ENCODE assay signal across 8 mouse cellular contexts in the genomic region with DNA sequence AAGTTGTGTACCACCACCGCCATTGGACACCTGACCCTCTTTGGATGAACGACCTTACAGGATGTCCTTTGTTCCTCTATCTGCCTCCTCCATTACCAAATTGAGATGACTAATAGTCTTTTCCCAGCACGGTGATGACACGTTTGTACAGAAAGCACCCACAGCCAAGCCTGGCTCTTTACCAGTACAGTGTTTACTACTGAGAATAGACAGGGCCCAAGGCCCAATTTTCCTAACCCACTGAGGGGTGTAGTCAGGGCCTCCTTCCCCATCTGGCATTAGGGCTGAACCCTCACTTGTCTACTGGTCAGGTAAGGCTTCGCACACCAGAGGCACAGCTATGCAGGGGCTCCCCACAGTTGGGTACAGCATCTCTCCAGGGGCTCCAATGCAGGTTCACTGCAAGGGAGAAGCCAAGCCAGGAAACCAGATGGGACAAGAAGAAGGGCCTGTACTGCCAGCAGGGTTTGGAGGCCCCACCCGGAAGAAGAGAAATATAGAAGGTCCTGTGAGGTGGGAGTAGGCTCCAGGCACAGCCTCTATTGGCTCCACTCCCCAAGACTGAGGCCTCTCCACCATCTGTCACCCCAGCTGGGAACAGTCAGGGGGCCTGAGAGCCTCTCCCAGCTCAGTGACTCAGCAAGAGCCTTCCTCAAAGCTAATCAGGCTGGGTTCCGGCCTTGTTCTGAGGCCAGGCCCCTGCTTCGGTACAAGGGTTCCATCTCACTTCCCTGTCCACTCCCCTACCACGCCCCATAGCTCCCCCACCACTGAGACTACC. TPM values are rescaled to one million over a fixed set of nuclear protein-coding genes. Genes with fewer than 3 reads are reported as not detected.
DNase-seq lines count a peak whose midpoint lies in the region; ATAC-seq and TF ChIP-seq lines count a peak whose summit lies in the region.

No protein-coding gene starts in this region.

- H3K4me2 ChIP-seq in embryonic facial prominence, embryonic 15.5 days (replicated peaks): no peak overlapping the region
- H3K4me2 ChIP-seq in heart, embryonic 11.5 days: no peak overlapping the region
- no peak overlapping the region for H3K4me2 ChIP-seq in kidney, embryonic 16.5 days (replicated peaks; ENCODE audit: low read depth, low read length)
- H3K4me2 ChIP-seq in neural tube, embryonic 12.5 days (replicated peaks): no peak overlapping the region

- ATAC-seq in embryonic facial prominence, embryonic 15.5 days (ENCODE audit: insufficient number of reproducible peaks, low FRiP score, low TSS enrichment, low read depth): peak; percentile 72
- peak; percentile 82 for ATAC-seq in heart, embryonic 11.5 days (replicated peaks; ENCODE audit: insufficient number of reproducible peaks, low FRiP score, low TSS enrichment)
- ATAC-seq in kidney, embryonic 16.5 days (ENCODE audit: low FRiP score, low TSS enrichment): peak; percentile 91
- no peak for ATAC-seq in neural tube, embryonic 12.5 days (ENCODE audit: low FRiP score, low read depth)

- no peak overlapping the region for H3K9ac ChIP-seq in embryonic facial prominence, embryonic 15.5 days
- 0 out of 2 replicates have a peak overlapping the region, but pooled peaks have one; percentile 16 for H3K9ac ChIP-seq in heart, embryonic 11.5 days (ENCODE audit: low read depth, low read length)
- peak overlapping the region; percentile 33 for H3K9ac ChIP-seq in kidney, embryonic 16.5 days (replicated peaks; ENCODE audit: low read length)
- peak overlapping the region; percentile 31 for H3K9ac ChIP-seq in liver, adult 2 months (ENCODE audit: low read depth, low read length)
- peak overlapping the region; percentile 40; the same call in 1 of the 2 replicates for H3K9ac ChIP-seq in neural tube, embryonic 12.5 days

- peak overlapping the region; percentile 53 for H3K4me3 ChIP-seq in E14TG2a.4 (replicated peaks; ENCODE audit: low read length)
- no peak overlapping the region for H3K4me3 ChIP-seq in embryonic facial prominence, embryonic 15.5 days (replicated peaks)
- no peak overlapping the region for H3K4me3 ChIP-seq in heart, embryonic 11.5 days (ENCODE audit: low read depth, low read length)
- H3K4me3 ChIP-seq in kidney, embryonic 16.5 days (ENCODE audit: low read length): no peak overlapping the region
- no peak overlapping the region for H3K4me3 ChIP-seq in liver, adult 2 months (ENCODE audit: insufficient read depth, low read depth, low read length)
- no peak overlapping the region for H3K4me3 ChIP-seq in neural tube, embryonic 12.5 days

- H3K36me3 ChIP-seq in E14TG2a.4 (ENCODE audit: insufficient read depth, low read length): peaks cover 29% of the 10 kb centered on the region
- H3K36me3 ChIP-seq in embryonic facial prominence, embryonic 15.5 days: peaks cover 15% of the 10 kb centered on the region
- H3K36me3 ChIP-seq in heart, embryonic 11.5 days (ENCODE audit: control insufficient read depth, insufficient read depth, low read length): peaks cover 3% of the 10 kb centered on the region; the same call in 1 of the 2 replicates
- H3K36me3 ChIP-seq in kidney, embryonic 16.5 days (ENCODE audit: insufficient read depth, low read length): peaks cover 10% of the 10 kb centered on the region
- no peaks in the 10 kb centered on the region for H3K36me3 ChIP-seq in liver, adult 2 months (ENCODE audit: control insufficient read depth, insufficient read depth, low read length)
- peaks cover 6% of the 10 kb centered on the region for H3K36me3 ChIP-seq in neural tube, embryonic 12.5 days

- TF ChIP-seq CTCF in E14TG2a.4 (conservative IDR thresholded peaks at IDR 0.05; ENCODE audit: low read length): no peak
- no peak for TF ChIP-seq CTCF in liver, adult 2 months (IDR thresholded peaks at IDR 0.05; ENCODE audit: low read depth, low read length)

- H3K79me2 ChIP-seq in liver, adult 2 months (ENCODE audit: control insufficient read depth, insufficient read depth, low read length): peaks cover 7% of the 10 kb centered on the region; the same call in 1 of the 2 replicates

- no peaks in the 10 kb centered on the region for H3K9me3 ChIP-seq in E14TG2a.4 (ENCODE audit: low read length)
- H3K9me3 ChIP-seq in embryonic facial prominence, embryonic 15.5 days (replicated peaks): no peaks in the 10 kb centered on the region
- H3K9me3 ChIP-seq in heart, embryonic 11.5 days (replicated peaks; ENCODE audit: control insufficient read depth, low read length): no peaks in the 10 kb centered on the region
- H3K9me3 ChIP-seq in kidney, embryonic 16.5 days (ENCODE audit: low read length): no peaks in the 10 kb centered on the region
- H3K9me3 ChIP-seq in neural tube, embryonic 12.5 days: no peaks in the 10 kb centered on the region

- no peaks in the 10 kb centered on the region for H3K27me3 ChIP-seq in E14TG2a.4 (ENCODE audit: insufficient read depth, low read length)
- no peaks in the 10 kb centered on the region for H3K27me3 ChIP-seq in embryonic facial prominence, embryonic 15.5 days
- H3K27me3 ChIP-seq in heart, embryonic 11.5 days (ENCODE audit: control insufficient read depth, insufficient read depth, low read length): no peaks in the 10 kb centered on the region
- no peaks in the 10 kb centered on the region for H3K27me3 ChIP-seq in kidney, embryonic 16.5 days (ENCODE audit: insufficient read depth, low read length)
- no peaks in the 10 kb centered on the region for H3K27me3 ChIP-seq in liver, adult 2 months (ENCODE audit: control insufficient read depth, insufficient read depth, low read length)
- no peaks in the 10 kb centered on the region for H3K27me3 ChIP-seq in neural tube, embryonic 12.5 days (replicated peaks)

- H3K4me1 ChIP-seq in E14TG2a.4 (replicated peaks; ENCODE audit: low read depth, low read length): peaks cover 90% of the 10 kb centered on the region
- peaks cover 22% of the 10 kb centered on the region for H3K4me1 ChIP-seq in embryonic facial prominence, embryonic 15.5 days
- peaks cover 9% of the 10 kb centered on the region; the same call in 1 of the 2 replicates for H3K4me1 ChIP-seq in heart, embryonic 11.5 days (ENCODE audit: control insufficient read depth, insufficient read depth, low read length)
- peaks cover 19% of the 10 kb centered on the region for H3K4me1 ChIP-seq in kidney, embryonic 16.5 days (ENCODE audit: insufficient read depth, low read length)
- H3K4me1 ChIP-seq in liver, adult 2 months (ENCODE audit: control insufficient read depth, insufficient read depth, low read length): peaks cover 36% of the 10 kb centered on the region
- peaks cover 7% of the 10 kb centered on the region; the same call in 1 of the 2 replicates for H3K4me1 ChIP-seq in neural tube, embryonic 12.5 days

- 57% methylated on average over 9 of the region's 9 CpGs for WGBS in embryonic facial prominence, embryonic 15.5 days
- WGBS in heart, embryonic 11.5 days (ENCODE audit: insufficient replicate concordance): 37% methylated on average over 9 of the region's 9 CpGs
- WGBS in kidney, embryonic 16.5 days: 42% methylated on average over 9 of the region's 9 CpGs
- 52% methylated on average over 9 of the region's 9 CpGs for WGBS in liver, adult 2 months
- 66% methylated on average over 9 of the region's 9 CpGs for WGBS in neural tube, embryonic 12.5 days

- no peak for TF ChIP-seq POLR2A in liver, adult 2 months (IDR thresholded peaks at IDR 0.05; ENCODE audit: extremely low read depth, insufficient read depth, low read length)

- DNase-seq in adrenal gland, postnatal 14 days: peak; percentile 80
- DNase-seq in liver, adult 2 months (ENCODE audit: extremely low read depth, low read depth, low spot score): peak; percentile 29
- DNase-seq in T-cell, adult 2 months (ENCODE audit: low spot score): no peak

- peak overlapping the region; percentile 71 for H3K27ac ChIP-seq in embryonic facial prominence, embryonic 15.5 days (replicated peaks)
- peak overlapping the region; percentile 50 for H3K27ac ChIP-seq in heart, embryonic 11.5 days (ENCODE audit: low read depth, low read length)
- H3K27ac ChIP-seq in kidney, embryonic 16.5 days (ENCODE audit: low read length): peak overlapping the region; percentile 84
- peak overlapping the region; percentile 81 for H3K27ac ChIP-seq in liver, adult 2 months (replicated peaks; ENCODE audit: insufficient read depth, low read depth, low read length)
- H3K27ac ChIP-seq in neural tube, embryonic 12.5 days: peak overlapping the region; percentile 20; the same call in 1 of the 2 replicates

RNA-seq across cellular contexts. Expression of a gene that starts 6.0 kb away (rescaled TPM):
- 61.7 and 63.8 TPM in 2 replicates for total RNA-seq in adrenal gland, postnatal 14 days (2021)
- polyA plus RNA-seq in embryonic facial prominence, embryonic 15.5 days (2015; fragmentation: Nextera tagmentation; extraction: Ambion mirVana): 12.0 and 12.5 TPM in 2 replicates
- 8.2 and 8.5 TPM in 2 replicates for polyA plus RNA-seq in heart, embryonic 11.5 days (2014; fragmentation: Nextera tagmentation; extraction: Ambion mirVana)
- 19.7 and 21.4 TPM in 2 replicates for polyA plus RNA-seq in kidney, embryonic 16.5 days (2015; fragmentation: Nextera tagmentation; extraction: Ambion mirVana)
- total RNA-seq in liver, adult 2 months (2014; rRNA removed): 23.4 and 28.5 TPM in 2 replicates
- polyA plus RNA-seq in liver, adult 2 months (2012; rRNA removed): 26.3 and 39.4 TPM in 2 replicates
- polyA plus RNA-seq in neural tube, embryonic 12.5 days (2016; fragmentation: Nextera tagmentation; extraction: Ambion mirVana): 5.9 and 6.6 TPM in 2 replicates

RNA-seq across cellular contexts. Expression of a gene that starts 7.9 kb away (rescaled TPM):
- total RNA-seq in adrenal gland, postnatal 14 days (2021): 3.0 and 3.2 TPM in 2 replicates
- polyA plus RNA-seq in embryonic facial prominence, embryonic 15.5 days (2015; fragmentation: Nextera tagmentation; extraction: Ambion mirVana): 0.33 and 0.43 TPM in 2 replicates
- not detected in 2 replicates for polyA plus RNA-seq in heart, embryonic 11.5 days (2014; fragmentation: Nextera tagmentation; extraction: Ambion mirVana)
- polyA plus RNA-seq in kidney, embryonic 16.5 days (2015; fragmentation: Nextera tagmentation; extraction: Ambion mirVana): 1.2 TPM in 1 of 2 replicates, not detected in the other
- 0.74 TPM in 1 of 2 replicates, not detected in the other for total RNA-seq in liver, adult 2 months (2014; rRNA removed)
- 0.49 TPM in 1 of 2 replicates, not detected in the other for polyA plus RNA-seq in liver, adult 2 months (2012; rRNA removed)
- polyA plus RNA-seq in neural tube, embryonic 12.5 days (2016; fragmentation: Nextera tagmentation; extraction: Ambion mirVana): not detected in 2 replicates

RNA-seq across cellular contexts. Expression of a gene that starts 8.7 kb away (rescaled TPM):
- total RNA-seq in adrenal gland, postnatal 14 days (2021): 7.9 and 24.6 TPM in 2 replicates
- 40.9 and 73.0 TPM in 2 replicates for polyA plus RNA-seq in embryonic facial prominence, embryonic 15.5 days (2015; fragmentation: Nextera tagmentation; extraction: Ambion mirVana)
- polyA plus RNA-seq in heart, embryonic 11.5 days (2014; fragmentation: Nextera tagmentation; extraction: Ambion mirVana): 50.9 and 53.2 TPM in 2 replicates
- 61.3 and 88.7 TPM in 2 replicates for polyA plus RNA-seq in kidney, embryonic 16.5 days (2015; fragmentation: Nextera tagmentation; extraction: Ambion mirVana)
- 4.9 and 6.7 TPM in 2 replicates for total RNA-seq in liver, adult 2 months (2014; rRNA removed)
- polyA plus RNA-seq in liver, adult 2 months (2012; rRNA removed): 2.6 and 4.2 TPM in 2 replicates
- 63.1 and 80.4 TPM in 2 replicates for polyA plus RNA-seq in neural tube, embryonic 12.5 days (2016; fragmentation: Nextera tagmentation; extraction: Ambion mirVana)

RNA-seq across cellular contexts. Expression of a gene that starts 12.5 kb away (rescaled TPM):
- total RNA-seq in adrenal gland, postnatal 14 days (2021): 8.4 and 26.9 TPM in 2 replicates
- 55.0 and 78.2 TPM in 2 replicates for polyA plus RNA-seq in embryonic facial prominence, embryonic 15.5 days (2015; fragmentation: Nextera tagmentation; extraction: Ambion mirVana)
- 36.6 and 40.9 TPM in 2 replicates for polyA plus RNA-seq in heart, embryonic 11.5 days (2014; fragmentation: Nextera tagmentation; extraction: Ambion mirVana)
- 34.7 and 51.6 TPM in 2 replicates for polyA plus RNA-seq in kidney, embryonic 16.5 days (2015; fragmentation: Nextera tagmentation; extraction: Ambion mirVana)
- 9.5 and 10.7 TPM in 2 replicates for total RNA-seq in liver, adult 2 months (2014; rRNA removed)
- 11.2 and 12.7 TPM in 2 replicates for polyA plus RNA-seq in liver, adult 2 months (2012; rRNA removed)
- polyA plus RNA-seq in neural tube, embryonic 12.5 days (2016; fragmentation: Nextera tagmentation; extraction: Ambion mirVana): 46.4 and 66.2 TPM in 2 replicates

RNA-seq across cellular contexts. Expression of a gene that starts 12.6 kb away (rescaled TPM):
- total RNA-seq in adrenal gland, postnatal 14 days (2021): 3.5 and 4.6 TPM in 2 replicates
- polyA plus RNA-seq in embryonic facial prominence, embryonic 15.5 days (2015; fragmentation: Nextera tagmentation; extraction: Ambion mirVana): 18.9 and 21.9 TPM in 2 replicates
- 4.5 and 5.0 TPM in 2 replicates for polyA plus RNA-seq in heart, embryonic 11.5 days (2014; fragmentation: Nextera tagmentation; extraction: Ambion mirVana)
- 5.4 and 6.0 TPM in 2 replicates for polyA plus RNA-seq in kidney, embryonic 16.5 days (2015; fragmentation: Nextera tagmentation; extraction: Ambion mirVana)
- not detected in 2 replicates for total RNA-seq in liver, adult 2 months (2014; rRNA removed)
- polyA plus RNA-seq in liver, adult 2 months (2012; rRNA removed): 0.75 TPM in 1 of 2 replicates, not detected in the other
- polyA plus RNA-seq in neural tube, embryonic 12.5 days (2016; fragmentation: Nextera tagmentation; extraction: Ambion mirVana): 5.3 and 6.2 TPM in 2 replicates

Comparison
In these comparisons a context has a peak if more than half of its experiments do, and no peak if none do; other contexts are left out.
1. H3K27ac ChIP-seq: peak in every context shown above with its lines; median percentile 84 in kidney, embryonic 16.5 days; 81 in liver, adult 2 months; 71 in embryonic facial prominence, embryonic 15.5 days; 50 in heart, embryonic 11.5 days; 20 in neural tube, embryonic 12.5 days.